Mouse (Mus musculus) ES-E14 (cell line): ENCODE data around the gene Defb21.

Source experiments
- MAFK ChIP-seq: IDR thresholded peaks from 2 replicates; pipeline ENCODE4 v1.6.1; 2014; ENCODE audit warnings: mild to moderate bottlenecking, low read depth, low read length, inconsistent platforms; ENCODE audit not compliant: insufficient read depth
- ZNF384 ChIP-seq: IDR thresholded peaks from 2 replicates; pipeline ENCODE4 v1.6.1; 2012; ENCODE audit warnings: low read depth, low read length, inconsistent platforms

GRCm38 (mm10) chr2:152620367-152621134 lies 48.0 kb downstream of the Defb21 start:
- TF ChIP-seq MAFK (no peak), ZNF384 (no peak)
